1 mouse cellular context compared by ENCODE assay signal in the genomic region with DNA sequence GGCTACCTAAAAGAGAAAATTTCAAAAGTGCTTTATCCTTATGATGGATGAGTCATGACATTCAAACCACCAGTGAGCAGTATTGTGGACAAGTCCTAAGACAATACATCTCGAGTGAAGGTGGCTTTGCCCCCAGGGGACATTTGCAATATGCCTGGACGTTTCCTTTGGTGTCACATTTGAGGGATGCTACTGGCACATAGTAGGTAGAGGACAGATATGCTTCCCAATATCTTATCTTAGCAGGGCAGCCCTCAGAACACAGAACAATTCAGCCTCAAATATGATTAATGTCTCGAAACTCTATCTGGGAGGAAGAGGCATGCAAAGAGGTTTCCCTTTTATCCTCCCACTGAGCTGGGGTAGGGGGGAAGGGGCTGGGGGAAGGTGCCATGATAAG.
A peak's percentile ranks its signal among the peaks of the same experiment; 100 is the strongest.
TF ChIP-seq lines count a peak whose summit lies in the region.

No protein-coding gene starts in this region.

TF ChIP-seq in MEL, 35 proteins besides CTCF, POLR2A, EP300 and RAD21 (continued from another document):
- peak; percentile 98 for TF ChIP-seq ZKSCAN1 (IDR thresholded peaks at IDR 0.05; ENCODE audit: low read depth, low read length)
- TF ChIP-seq POLR2AphosphoS2 (IDR thresholded peaks at IDR 0.05; ENCODE audit: low read length): no peak
- no peak for TF ChIP-seq USF1 (IDR thresholded peaks at IDR 0.05; ENCODE audit: low read depth, low read length)
- no peak for TF ChIP-seq MAX (IDR thresholded peaks at IDR 0.05; ENCODE audit: low read length)
- TF ChIP-seq TAL1 (IDR thresholded peaks at IDR 0.05; ENCODE audit: low read length): peak; percentile 42; the same call in 1 of the 2 replicates
- no peak for TF ChIP-seq MYB (IDR thresholded peaks at IDR 0.05; ENCODE audit: low read depth, low read length)
- TF ChIP-seq ETS1 (IDR thresholded peaks at IDR 0.05; ENCODE audit: low read depth, low read length): peak; percentile 48; the same call in 1 of the 2 replicates
- no peak for TF ChIP-seq HCFC1 (IDR thresholded peaks at IDR 0.05; ENCODE audit: low read depth, low read length)
- no peak for TF ChIP-seq E2F4 (IDR thresholded peaks at IDR 0.05; ENCODE audit: borderline replicate concordance, low read depth, low read length)
- TF ChIP-seq NELFE (IDR thresholded peaks at IDR 0.05; ENCODE audit: low read depth, low read length): no peak
- TF ChIP-seq UBTF (IDR thresholded peaks at IDR 0.05; ENCODE audit: borderline replicate concordance, insufficient read depth, low read depth, low read length): no peak
- TF ChIP-seq JUND (IDR thresholded peaks at IDR 0.05; ENCODE audit: low read depth, low read length): no peak
- peak; percentile 86 for TF ChIP-seq TCF12 (IDR thresholded peaks at IDR 0.05; ENCODE audit: low read depth, low read length)
- no peak for TF ChIP-seq KAT2A (conservative IDR thresholded peaks at IDR 0.05; ENCODE audit: low read depth, low read length)
- peak; percentile 60 for TF ChIP-seq RCOR1 (IDR thresholded peaks at IDR 0.05; ENCODE audit: low read depth, low read length)
- TF ChIP-seq MXI1 (IDR thresholded peaks at IDR 0.05; ENCODE audit: low read depth, low read length): no peak
- TF ChIP-seq MYC (IDR thresholded peaks at IDR 0.05; ENCODE audit: low read depth, low read length): no peak
- TF ChIP-seq CHD2 (IDR thresholded peaks at IDR 0.05; ENCODE audit: low read length): no peak
TF ChIP-seq in MEL: peak in this region for 6.
